ENCODE assay signal across 9 mouse cellular contexts in genomic region chr2:35649708-35650107, GRCm38 (mm10).
A peak's percentile ranks its signal among the peaks of the same experiment; 100 is the strongest.
DNase-seq lines count a peak whose midpoint lies in the region; ATAC-seq lines count a peak whose summit lies in the region.
"Had no signal": no experiment of that assay in that cellular context is flagged by ENCODE, and none has a peak within 500 bp of the region (broad histone marks: within the 10 kb centered on the region; RNA-seq: fewer than 3 reads in every experiment).

No protein-coding gene starts in this region.

- H3K4me2 ChIP-seq in heart, embryonic 11.5 days, result no peak overlapping the region
- H3K4me2 ChIP-seq in kidney, embryonic 16.5 days (replicated peaks; ENCODE audit: low read depth, low read length), result no peak overlapping the region
- H3K4me2 ChIP-seq: midbrain, embryonic 12.5 days had no signal

- peaks cover 35% of the 10 kb centered on the region for H3K4me1 ChIP-seq in embryonic facial prominence, embryonic 10.5 days
- H3K4me1 ChIP-seq in heart, embryonic 11.5 days (ENCODE audit: control insufficient read depth, insufficient read depth, low read length), result peaks cover 36% of the 10 kb centered on the region
- peaks cover 24% of the 10 kb centered on the region for H3K4me1 ChIP-seq in kidney, embryonic 16.5 days (ENCODE audit: insufficient read depth, low read length)

- H3K27ac ChIP-seq in embryonic facial prominence, embryonic 10.5 days (replicated peaks), result no peak overlapping the region
- H3K27ac ChIP-seq in heart, embryonic 11.5 days (ENCODE audit: low read depth, low read length), result no peak overlapping the region
- H3K27ac ChIP-seq in kidney, embryonic 16.5 days (ENCODE audit: low read length), result no peak overlapping the region
- H3K27ac ChIP-seq: midbrain, embryonic 12.5 days had no signal

- H3K36me3 ChIP-seq in embryonic facial prominence, embryonic 10.5 days (replicated peaks), result peaks cover 35% of the 10 kb centered on the region
- H3K36me3 ChIP-seq in heart, embryonic 11.5 days (ENCODE audit: control insufficient read depth, insufficient read depth, low read length), result peaks cover 6% of the 10 kb centered on the region; the same call in 1 of the 2 replicates
- peaks cover 7% of the 10 kb centered on the region for H3K36me3 ChIP-seq in kidney, embryonic 16.5 days (ENCODE audit: insufficient read depth, low read length)
- H3K36me3 ChIP-seq: midbrain, embryonic 12.5 days had no signal

- H3K4me3 ChIP-seq in embryonic facial prominence, embryonic 10.5 days, result no peak overlapping the region
- H3K4me3 ChIP-seq in heart, embryonic 11.5 days (ENCODE audit: low read depth, low read length), result no peak overlapping the region
- no peak overlapping the region for H3K4me3 ChIP-seq in kidney, embryonic 16.5 days (ENCODE audit: low read length)
- H3K4me3 ChIP-seq: midbrain, embryonic 12.5 days had no signal

- WGBS in embryonic facial prominence, embryonic 10.5 days, result 40% methylated on average over 4 of the region's 4 CpGs
- 39% methylated on average over 4 of the region's 4 CpGs for WGBS in heart, embryonic 11.5 days (ENCODE audit: insufficient replicate concordance)
- WGBS in kidney, embryonic 16.5 days, result 38% methylated on average over 4 of the region's 4 CpGs

- peak; percentile 66 for DNase-seq in CD4-positive, CD25-positive, alpha-beta regulatory T cell, adult 2 months (ENCODE audit: low read depth, low spot score)
- peak; percentile 80 for DNase-seq in embryonic facial prominence, embryonic 10.5 days (ENCODE audit: low spot score)
- peak; percentile 66 for DNase-seq in liver
- peak; percentile 70 to 74 for DNase-seq in natural killer cell, adult 2 months (ENCODE audit: low spot score in 2 of 2)
- peak; percentile 62 to 64 for DNase-seq in spleen, postnatal 36 days (ENCODE audit: low spot score in 2 of 2)

- H3K9ac ChIP-seq in heart, embryonic 11.5 days (ENCODE audit: low read depth, low read length), result 0 out of 2 replicates have a peak overlapping the region, but pooled peaks have one; percentile 12
- H3K9ac ChIP-seq in kidney, embryonic 16.5 days (replicated peaks; ENCODE audit: low read length), result no peak overlapping the region
- H3K9ac ChIP-seq: midbrain, embryonic 12.5 days had no signal

- no peaks in the 10 kb centered on the region for H3K9me3 ChIP-seq in embryonic facial prominence, embryonic 10.5 days
- no peaks in the 10 kb centered on the region for H3K9me3 ChIP-seq in heart, embryonic 11.5 days (replicated peaks; ENCODE audit: control insufficient read depth, low read length)
- H3K9me3 ChIP-seq in kidney, embryonic 16.5 days (ENCODE audit: low read length), result no peaks in the 10 kb centered on the region
- H3K9me3 ChIP-seq: midbrain, embryonic 12.5 days had no signal

- no peak for ATAC-seq in CD4-positive, CD25-positive, alpha-beta regulatory T cell, adult 4 months
- ATAC-seq in heart, embryonic 11.5 days (replicated peaks; ENCODE audit: insufficient number of reproducible peaks, low FRiP score, low TSS enrichment), result no peak
- ATAC-seq in kidney, embryonic 16.5 days (ENCODE audit: low FRiP score, low TSS enrichment), result peak; percentile 53

- H3K27me3 ChIP-seq in embryonic facial prominence, embryonic 10.5 days (replicated peaks; ENCODE audit: low read depth, poor library complexity, severe bottlenecking), result no peaks in the 10 kb centered on the region
- no peaks in the 10 kb centered on the region for H3K27me3 ChIP-seq in heart, embryonic 11.5 days (ENCODE audit: control insufficient read depth, insufficient read depth, low read length)
- H3K27me3 ChIP-seq in kidney, embryonic 16.5 days (ENCODE audit: insufficient read depth, low read length), result no peaks in the 10 kb centered on the region
- H3K27me3 ChIP-seq: midbrain, embryonic 12.5 days had no signal
